Mouse (Mus musculus) cerebellum, adult 18-20 months (tissue): ENCODE results near the gene Pdpn.
"Not testable (repeated sequence)": the region's sequence is repeated elsewhere in the genome, so short reads cannot be mapped to it uniquely, and the experiment has no call there.

Experiments
- DNase-seq, 2 experiments: peaks; one replicate each; pipeline ENCODE4 v3.0.0; 2021

Gene Pdpn

DNA sequence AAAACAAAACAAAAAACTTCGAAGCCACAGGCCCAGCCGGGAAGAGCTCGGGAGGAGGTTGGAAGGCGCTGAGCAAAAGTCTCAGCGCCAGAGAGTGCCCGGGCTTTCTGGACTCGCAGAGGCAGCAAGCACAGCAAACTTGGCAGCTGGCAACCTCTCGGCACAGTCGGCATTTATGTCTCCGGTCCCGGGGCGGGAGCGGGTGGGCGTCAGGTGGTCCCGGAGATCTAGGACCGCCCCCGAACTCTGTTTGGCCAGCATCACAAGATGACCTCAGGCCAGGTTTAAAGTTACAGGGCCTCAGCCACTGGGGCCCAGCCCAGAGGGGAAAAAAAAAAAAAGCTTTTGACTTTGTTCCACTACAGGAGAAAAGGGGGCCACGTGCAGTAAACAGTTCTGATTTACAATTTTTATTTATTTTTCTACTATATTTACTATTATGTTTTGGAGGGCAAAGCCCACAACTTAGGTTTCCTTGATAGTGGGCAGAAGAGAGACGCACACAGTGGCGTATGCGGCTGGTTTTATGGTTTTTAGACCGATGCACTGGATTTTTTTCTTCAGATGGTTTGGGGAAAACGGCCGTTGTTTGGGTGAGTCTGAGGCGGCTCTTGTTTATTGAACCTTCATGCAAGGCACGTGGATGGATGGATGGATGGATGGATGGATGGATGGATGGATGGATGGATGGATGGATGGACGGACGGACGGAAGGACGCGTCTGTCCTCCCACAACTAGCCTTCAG, at the start of gene Pdpn:
TSS of gene Pdpn (minus strand) at position 240 of the 746 bp plus-strand sequence.
- no peak for DNase-seq

DNA sequence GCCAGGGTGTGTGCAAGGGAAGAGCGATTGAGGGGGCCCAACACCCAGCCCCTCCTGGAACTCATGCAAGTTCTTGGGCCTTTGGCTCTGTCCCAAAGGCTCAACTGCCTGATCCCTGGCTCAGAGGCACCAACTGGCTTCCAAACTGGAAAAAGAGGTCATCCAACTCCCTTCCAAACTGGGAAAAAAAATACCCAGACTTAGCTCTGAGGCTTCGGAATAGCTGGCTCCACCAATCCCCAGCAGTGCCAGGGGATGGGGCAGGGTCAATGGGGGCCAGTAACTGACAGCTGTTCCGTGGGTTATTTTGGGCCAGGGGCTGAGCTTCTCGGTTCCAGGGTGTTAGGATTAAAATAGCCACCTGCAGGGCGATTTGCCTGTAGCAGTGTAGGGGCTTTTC, 49.3 kb upstream of the Pdpn start:
- DNase-seq = peak in 1 of 2 experiments; percentile 13

DNA sequence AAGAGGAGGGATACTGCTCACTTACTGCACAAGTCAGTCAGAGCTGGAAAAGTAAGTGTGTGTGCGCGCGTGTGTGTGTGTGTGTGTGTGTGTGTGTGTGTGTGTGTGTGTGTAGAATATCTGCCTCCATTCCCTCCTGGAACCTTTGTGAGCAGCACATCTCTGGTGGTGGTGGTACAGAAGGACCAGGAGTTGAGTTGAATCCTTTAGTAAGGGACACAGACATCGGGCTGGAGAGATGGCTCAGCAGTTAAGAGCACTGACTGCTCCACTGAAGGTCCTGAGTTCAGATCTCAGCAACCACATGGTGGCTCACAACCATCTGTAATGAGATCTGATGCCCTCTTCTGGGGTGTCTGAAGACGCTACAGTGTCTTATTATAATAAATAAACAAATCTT, 46.1 kb upstream of the Pdpn start:
- DNase-seq = not testable (repeated sequence)

DNA sequence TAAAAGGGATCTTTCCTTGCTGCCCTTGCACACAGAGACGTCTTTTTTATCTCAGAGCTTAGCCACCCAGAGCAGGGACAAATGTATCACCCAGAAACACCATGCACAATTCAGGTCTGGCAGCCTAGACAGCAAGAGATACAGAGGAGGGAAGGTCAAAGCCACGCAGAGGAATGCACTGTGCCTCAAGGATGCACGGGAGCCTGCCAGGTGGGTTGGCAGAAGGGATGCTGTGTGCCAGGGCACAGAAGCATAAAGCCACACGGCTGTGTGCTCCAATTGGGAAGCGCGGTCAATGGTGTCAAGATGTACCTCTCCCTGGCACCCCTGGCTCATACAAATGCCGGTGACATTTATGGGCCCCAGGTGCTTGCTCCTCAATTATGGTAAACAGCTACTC, 42.1 kb upstream of the Pdpn start:
- peak; percentile 23 for DNase-seq

DNA sequence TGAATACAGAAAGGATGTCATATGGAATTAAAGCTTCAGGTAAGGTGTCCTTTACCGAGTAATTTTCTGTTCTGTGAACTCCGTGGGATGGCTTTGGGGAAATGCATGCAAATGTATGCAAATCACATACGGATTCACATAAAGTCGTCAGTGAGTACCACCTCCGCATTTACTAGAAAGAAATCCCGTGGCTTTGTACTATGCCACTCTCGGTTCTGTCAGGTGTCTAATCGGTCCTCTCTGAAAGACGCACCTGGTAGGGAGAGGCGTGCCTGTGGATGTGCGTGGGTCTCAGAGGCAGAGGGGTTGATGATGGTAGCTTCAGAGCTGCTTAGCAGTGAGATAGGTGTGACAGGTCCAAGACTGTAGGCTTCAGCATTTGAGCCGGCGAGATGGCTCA, 40.4 kb upstream of the Pdpn start:
- no peak for DNase-seq

DNA sequence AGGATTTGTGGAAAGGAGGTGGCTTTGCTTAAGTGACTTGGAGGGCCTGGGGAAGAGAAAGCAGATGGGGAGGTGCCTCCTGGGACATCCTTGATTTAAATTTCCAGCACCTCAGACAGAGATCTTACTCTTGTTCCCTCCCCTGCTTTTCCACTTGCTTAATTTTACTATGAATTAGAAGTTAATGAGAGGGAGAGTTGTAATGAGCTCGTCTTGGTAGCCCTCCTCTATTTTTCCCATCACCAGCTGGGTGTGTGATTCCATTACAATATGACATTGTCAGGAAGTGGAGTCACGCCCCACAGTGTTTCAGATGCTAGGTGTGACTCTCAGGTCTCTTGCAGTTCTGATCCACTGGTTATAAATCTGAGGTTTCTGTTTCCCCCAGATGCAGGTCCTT, 36.7 kb upstream of the Pdpn start:
- DNase-seq = no peak

DNA sequence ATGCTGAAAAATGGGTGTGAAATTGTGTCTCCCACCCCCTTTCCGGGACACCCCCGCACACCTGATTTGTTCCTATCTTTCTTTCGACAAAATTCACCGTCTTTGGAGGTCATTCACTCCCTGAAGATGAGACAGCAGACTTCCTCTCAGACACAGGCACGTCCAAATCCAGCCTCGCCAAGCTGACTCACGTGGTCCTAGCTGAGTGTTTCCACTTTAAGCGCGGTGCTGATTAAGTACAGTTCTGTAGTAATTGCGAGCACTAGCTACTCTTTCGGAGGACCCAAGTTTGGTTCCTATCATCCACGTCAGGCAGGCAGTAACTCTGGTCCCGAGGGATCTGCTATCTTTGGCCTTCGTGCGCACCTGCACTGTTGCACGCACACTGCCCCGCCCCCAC, 35.6 kb upstream of the Pdpn start:
- no peak for DNase-seq

DNA sequence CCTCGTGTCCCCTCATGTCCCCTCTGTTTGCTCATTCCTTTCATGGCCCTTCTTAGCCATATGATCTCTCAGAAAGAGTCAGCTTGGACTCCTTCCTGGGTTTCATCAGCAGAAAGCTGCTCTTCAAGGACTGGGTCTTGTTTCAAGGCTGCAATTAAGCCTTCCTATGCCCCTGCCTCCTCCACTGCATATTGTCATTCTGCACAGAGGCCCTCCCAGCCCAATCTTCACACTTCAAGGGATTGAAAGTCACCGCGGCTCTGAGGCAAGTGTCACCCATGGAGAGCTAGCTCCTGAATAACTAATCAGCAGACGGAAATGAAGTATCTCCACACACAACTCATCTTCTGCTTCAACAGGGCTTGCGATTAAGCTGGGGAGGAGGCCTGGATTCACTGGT, 34.8 kb upstream of the Pdpn start:
- no peak for DNase-seq

DNA sequence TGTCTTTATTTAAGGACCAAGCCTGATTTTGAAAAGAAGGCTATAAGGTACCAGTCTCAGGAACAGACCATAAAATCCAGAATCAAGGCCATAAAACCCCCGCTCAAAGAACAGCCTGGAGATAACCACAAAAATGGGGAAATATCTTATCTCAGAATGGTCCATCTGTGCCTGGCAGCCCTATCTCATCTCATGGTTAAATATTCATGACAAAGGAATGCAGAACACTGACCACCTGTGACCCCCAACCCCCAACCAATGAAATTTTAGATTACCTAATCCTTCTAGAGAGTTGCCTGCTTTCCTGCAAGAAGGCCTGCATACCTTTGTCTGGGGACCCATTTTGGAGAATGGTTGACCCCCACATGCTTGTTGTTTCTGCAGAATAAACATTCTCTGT, 32.4 kb upstream of the Pdpn start:
- DNase-seq = no peak

DNA sequence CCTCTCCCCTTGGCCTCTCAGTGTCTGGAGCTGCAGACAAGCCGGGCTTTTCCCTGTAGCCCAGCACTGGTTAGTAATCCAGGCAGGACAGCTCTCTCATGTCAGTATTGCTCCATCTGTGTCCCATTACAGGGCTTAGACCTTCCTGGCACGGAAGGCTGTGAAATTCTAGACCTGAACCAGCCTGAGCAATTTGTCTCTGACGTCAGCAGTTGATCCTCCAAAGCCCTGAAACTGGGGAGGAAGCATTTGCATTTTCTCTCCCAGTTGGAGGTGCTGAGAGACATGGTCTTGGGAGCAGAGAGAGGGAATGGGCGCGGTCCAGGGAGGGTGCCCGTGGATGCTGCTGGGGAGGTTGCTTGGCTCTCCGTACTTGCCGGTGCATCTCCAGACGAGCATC, 31.2 kb upstream of the Pdpn start:
- DNase-seq = no peak

DNA sequence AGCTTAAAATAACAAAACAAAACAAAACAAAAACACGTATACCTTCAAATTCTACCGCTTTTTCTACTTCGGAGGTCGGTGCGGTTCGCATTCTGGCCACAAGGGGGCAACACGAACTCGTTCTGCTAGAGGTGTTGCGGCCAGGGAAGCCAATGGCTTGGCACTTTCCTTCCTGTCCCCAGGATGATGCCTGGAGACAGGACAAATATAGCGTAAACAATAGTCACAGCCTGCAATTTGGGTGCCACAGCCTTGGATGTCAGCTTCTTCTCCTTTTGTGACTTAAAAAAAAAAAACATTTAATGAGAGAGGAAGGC, 26.2 kb upstream of the Pdpn start:
- DNase-seq = peak; percentile 80 to 86

DNA sequence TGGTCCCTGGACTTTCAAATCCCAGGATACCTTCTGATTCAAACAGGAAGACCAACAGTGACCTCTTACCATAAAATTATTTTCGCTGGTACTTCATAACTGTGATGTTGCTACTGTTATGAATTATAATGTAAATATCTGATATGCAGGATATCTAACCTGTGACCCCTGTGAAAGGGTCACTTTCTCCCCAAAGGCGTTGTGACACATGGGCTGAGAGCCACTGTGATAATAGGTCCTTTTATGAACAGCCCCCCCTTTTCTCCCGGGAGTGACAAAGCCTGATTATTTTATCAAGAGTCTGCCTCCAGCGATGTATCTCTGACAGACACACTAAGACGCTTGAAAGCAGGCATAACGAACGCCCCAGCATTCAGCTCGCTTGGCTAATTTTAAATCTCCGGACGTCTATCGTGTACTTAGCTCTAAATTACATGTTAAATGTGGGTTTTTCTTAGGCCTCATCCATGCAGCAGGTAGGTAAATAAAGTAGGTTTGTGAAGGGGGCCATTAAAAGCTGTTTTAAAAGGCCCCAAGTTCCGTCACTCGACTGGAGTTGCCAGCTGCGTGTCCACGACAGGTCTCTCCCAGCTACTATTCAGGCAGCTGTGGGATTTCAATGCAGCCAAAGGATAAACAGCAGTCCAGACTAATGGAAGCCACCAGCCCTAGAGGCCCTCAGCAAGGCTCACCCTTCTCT, 25.7 kb upstream of the Pdpn start:
- no peak for DNase-seq

DNA sequence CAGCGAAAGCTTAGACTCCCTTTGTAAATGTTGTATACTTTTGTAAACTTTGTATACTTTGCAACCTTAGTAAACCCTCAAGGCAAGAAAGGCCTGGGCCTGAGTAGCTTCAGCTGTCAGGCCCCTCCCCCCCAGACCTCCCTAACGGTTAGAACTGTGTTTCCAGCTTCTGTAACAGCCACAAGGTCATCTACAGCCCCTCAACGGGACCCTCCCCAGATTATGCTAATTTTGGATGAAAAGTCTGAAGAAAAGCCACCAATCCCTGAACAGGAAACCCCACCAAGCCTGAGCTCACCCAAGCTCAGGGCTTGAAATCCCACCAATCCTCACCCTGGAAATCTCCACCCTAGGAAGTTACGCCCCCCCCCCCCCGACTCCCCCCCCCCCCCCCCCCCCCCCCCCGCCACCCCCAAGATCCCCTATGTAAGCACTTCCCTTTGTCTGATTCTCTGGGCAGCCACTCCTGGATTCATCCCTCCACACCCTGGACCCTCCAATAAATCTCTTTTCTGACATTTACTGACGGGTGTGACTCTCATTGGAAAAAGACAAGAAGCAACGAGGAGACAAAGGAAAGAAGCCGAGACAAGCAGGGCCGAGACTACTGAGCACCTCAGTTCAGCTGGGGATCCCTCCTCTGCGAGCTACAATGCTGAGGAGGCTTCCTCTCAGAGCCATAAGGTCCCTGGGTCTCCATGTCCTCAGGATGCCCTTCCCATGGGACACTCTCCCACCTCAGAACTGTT, 25.0 kb upstream of the Pdpn start:
- DNase-seq = no peak

DNA sequence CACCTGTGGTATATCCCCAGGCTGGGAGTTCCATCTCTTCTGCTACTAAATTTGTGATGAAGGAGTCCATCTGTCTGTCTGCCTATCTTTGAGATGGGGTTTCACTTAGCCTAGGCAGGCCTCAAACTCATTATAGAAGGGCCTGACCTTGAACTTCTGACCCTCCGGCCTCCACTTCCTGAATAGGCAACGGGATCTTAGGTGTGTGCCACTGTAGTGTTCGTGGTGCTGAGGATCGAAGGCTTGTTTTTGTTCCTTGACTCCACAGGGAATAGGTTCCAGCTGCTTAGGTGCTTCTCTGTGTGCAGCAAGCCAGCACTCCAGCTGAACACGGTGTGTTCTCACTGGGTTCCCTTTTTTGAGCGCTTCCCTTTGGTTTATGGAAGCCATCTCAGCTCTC, 13.9 kb upstream of the Pdpn start:
- no peak for DNase-seq

DNA sequence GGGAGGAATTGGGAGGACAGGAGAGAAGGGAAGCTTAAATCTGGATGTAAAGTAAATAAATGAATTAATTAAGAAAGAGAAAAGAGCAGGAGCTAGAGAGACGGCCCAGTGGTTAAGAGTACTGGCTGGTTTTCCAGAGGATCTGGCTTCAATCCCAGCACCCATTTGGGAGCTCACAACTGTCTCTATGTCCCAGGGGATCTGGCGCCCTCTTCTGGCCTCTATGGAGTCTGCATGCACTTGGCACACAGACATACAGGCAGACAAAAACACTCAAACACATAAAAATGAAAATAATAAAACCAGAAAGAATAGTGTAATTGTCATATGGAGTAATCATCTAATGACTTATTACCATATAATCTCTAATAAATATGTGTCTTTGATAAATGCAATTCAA, 12.0 kb upstream of the Pdpn start:
- DNase-seq = no peak

DNA sequence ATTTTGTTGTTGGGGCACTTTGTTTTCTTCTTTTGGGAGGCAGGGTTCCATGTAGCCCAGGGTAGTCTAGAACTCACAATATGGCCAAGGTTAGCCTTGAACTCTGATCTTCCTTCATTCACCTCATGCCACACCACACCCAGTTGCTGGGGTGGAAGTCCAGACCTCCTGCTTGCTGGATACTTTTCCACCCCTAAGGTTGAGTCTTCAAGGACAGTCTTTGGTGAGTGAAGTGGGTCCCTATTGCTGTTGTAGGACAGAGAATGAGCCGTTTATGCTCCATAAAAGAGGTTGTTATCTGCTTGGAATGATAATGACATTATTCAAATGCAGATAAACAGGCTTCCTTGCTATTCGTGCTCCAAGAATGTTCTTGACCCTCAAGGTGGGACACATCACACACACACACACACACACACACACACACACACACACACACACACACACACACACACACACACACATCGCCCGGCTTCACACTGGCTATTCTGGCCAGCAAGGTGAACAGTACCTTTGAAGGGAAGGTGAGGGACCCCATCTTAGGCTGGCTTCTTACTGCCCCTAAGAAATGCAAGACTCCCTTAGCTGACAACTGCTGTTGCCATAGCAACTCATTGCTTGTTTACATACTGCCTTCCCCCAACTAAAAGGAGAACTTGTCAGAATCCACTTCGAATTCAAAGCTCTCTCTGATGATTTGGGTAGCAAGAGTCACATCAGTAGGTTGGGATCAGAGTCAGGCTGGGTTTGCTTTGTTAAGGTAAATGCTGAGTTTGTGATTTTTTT, 6.8 kb upstream of the Pdpn start:
- no peak for DNase-seq

DNA sequence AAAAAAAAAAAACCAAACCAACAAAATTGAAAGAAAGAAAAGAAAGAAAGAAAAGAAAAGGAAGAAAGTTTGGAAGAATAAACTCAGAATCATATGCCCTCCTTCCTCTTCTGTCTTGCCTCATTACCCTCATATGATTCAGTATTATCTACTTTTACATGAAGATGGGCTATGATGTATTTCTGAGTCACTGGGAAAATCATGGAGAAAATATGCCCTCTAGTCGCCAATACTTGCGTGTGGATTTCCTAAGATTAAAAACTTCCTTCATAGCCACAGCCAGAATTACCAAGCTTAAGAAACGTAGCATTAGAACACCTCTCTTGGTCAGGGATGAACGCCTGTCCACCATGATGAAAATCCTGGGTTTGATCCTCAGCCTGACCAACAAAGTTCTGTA, 5.7 kb upstream of the Pdpn start:
- DNase-seq = no peak

DNA sequence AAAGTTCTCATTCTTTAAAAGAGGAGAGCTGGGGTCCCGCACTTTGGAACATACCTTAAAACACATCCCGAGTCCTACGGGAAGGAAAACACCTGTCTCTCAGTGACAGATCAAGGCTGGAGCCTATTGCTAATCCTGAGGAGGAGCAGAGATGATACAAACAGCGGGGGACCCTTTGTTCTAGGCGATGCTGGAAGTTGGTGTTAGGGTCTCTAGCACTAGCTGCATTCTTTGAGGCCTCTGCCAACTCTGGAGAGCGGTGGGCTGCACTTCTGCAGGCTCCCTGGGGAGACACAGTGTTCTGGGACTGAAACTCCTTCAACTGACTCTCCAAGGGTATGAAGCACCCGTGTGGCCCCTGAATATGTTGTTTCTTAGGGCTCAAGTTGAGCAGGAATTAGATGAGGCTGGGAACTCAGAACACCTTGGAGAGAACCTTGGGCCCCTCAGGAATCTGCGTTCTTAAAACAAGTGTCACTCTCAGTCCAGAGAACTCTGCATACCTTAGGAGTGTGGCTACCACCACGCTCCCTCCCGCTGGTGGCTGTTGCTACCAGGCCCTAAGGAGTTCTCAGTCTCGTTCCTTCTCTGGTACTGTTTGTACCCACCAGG, 3.0 kb upstream of the Pdpn start:
- DNase-seq = no peak

DNA sequence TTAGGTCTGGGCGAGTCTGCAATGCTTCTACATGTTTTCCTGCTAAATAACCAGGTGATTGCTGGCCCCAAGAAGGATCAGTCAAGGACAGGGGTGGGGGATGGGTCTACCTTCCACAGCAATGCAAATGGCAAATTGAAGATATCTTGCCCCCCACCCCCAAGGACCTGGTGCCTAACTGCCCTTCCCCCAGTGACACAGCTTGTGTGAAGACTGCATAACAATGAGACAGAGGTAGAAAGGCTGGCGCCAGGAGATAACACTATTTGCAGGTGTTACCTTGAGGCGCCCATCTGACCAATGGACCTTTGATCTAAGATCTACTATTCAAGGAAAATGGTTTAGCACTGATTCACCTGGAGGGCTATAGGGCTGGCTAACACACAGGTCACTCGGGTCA, 2.5 kb upstream of the Pdpn start:
- no peak for DNase-seq

DNA sequence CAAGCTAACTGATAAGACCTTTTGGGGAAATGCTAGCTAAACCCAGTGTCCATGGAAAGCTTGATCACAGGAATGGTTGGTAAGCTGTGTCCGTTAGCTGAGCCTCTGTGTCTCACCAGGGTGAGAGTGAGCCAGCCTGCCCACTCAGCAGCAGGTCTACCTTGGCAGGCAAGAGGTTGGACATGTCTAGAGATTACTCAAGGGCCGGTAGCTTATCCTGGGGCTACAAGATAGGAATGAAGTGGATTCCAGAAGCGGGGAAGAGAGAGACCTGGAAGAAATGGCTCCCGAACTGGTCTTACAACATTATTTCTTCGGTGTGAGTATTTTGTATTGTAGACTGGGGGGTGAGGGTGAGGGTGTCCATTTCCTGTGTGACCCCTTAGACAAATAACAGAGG, 1.7 kb upstream of the Pdpn start:
- DNase-seq = no peak

DNA sequence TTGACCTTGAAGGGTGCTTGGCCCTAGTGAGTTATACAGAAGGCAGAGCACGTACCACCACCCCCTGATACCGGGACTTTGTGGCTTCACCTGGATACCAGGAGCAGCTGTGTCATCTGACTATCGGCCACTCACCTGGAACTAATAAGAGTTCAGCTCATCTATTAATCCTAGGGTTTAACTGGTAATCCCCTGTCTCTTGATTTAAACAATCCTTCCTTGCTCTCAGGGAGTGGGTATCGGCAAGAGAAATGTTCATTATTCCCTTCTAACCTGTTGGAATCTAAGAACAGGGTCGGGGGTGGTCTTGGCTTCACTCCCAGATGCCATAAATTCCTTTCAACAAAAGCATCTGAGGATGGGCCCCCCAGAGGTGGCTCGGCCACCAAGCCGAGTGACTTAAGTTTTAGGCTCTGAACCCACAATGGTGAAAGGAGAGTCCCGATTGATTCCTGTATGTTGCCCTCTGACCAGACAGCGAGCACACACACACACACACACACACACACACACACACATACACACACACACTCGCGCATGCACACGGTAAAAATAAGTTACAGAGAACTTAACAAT, 837 bp upstream of the Pdpn start:
- DNase-seq = no peak
